Mouse (Mus musculus) testis, adult 2 months (tissue): ENCODE measurements around the gene Mpeg1.

ENCODE experiments used
- CTCF ChIP-seq: fragments of 200-500 bp; IDR thresholded peaks from 2 replicates; pipeline ENCODE4 v1.5.1; 2012; ENCODE audit warnings: low read depth, mild to moderate bottlenecking, inconsistent platforms, low read length, moderate library complexity; ENCODE audit not compliant: control insufficient read depth, insufficient read depth, insufficient replicate concordance
- POLR2A ChIP-seq: fragments of 200-500 bp; IDR thresholded peaks from 2 replicates; pipeline ENCODE4 v1.6.1; 2012; ENCODE audit warnings: low read depth, mild to moderate bottlenecking, inconsistent platforms, low read length, moderate library complexity; ENCODE audit not compliant: control insufficient read depth

DNA sequence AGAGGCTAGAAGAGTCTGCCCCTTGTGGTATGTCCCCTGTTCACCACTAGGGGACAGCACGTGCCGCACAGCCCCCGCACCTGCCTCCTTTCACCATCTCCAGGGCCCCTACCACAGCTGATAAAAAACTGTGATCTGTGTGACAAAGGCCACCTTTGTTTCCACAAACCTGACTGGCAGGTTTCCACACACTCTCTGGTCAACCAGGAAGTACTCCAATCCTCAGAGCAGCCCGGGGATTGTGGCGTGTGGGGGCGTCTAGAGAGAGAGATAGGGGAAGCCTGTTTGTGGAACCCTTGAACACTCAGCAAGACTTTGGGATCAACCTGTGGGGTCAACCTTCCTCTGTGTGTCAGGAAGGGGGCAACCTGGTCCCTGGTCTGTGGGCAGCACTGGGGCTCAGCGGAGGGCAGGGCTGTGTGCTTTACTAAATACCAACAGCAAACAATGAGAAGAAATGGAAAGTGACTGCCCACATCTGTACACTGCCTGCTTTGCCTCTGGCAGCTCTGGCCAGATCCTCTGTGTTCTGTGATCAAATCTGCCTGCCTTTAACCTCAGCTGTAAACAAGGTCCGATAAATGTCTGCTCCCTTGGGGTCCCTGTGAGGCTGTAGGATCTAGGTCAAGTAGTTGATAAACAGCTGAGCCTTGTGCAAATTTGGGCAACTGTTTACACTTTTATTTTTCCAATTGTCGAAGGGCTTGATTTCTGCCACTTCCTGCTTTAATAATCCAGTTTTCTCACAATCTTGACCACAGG lies 27.8 kb downstream of the Mpeg1 start:
- TF ChIP-seq CTCF, result peak; percentile 84
- no peak for TF ChIP-seq POLR2A
